Mouse (Mus musculus) forebrain, embryonic 12.5 days (tissue): ENCODE results near the gene Lin54. TPM values are rescaled to one million over a fixed set of nuclear protein-coding genes. Genes with fewer than 3 reads are reported as not detected.

Source experiments
- ATAC-seq: fragments of 200-750 bp; cut with Nextera tagmentation; 2 replicates; pipeline ENCODE4 v1.8.0; 2017; ENCODE audit warnings: moderate TSS enrichment; ENCODE audit not compliant: low FRiP score
- H3K27ac ChIP-seq: fragments of 300-500 bp; sonication (generic); 2 replicates; pipeline ENCODE4 v1.5.1; 2016; ENCODE audit warnings: mild to moderate bottlenecking
- H3K27me3 ChIP-seq: fragments of 300-500 bp; sonication (generic); 2 replicates; pipeline ENCODE4 v1.6.1; 2016; ENCODE audit warnings: mild to moderate bottlenecking
- H3K36me3 ChIP-seq: fragments of 300-500 bp; sonication (generic); replicated peaks from 2 replicates; pipeline ENCODE4 v1.6.1; 2016; ENCODE audit warnings: mild to moderate bottlenecking
- H3K4me1 ChIP-seq: fragments of 300-500 bp; sonication (generic); 2 replicates; pipeline ENCODE4 v1.6.1; 2016
- H3K4me2 ChIP-seq: fragments of 300-500 bp; sonication (generic); 2 replicates; pipeline ENCODE4 v1.6.1; 2016; ENCODE audit warnings: mild to moderate bottlenecking, moderate library complexity
- H3K4me3 ChIP-seq: fragments of 300-500 bp; sonication (generic); replicated peaks from 2 replicates; pipeline ENCODE4 v1.5.1; 2016; ENCODE audit warnings: mild to moderate bottlenecking
- H3K9ac ChIP-seq: fragments of 300-500 bp; sonication (generic); 2 replicates; pipeline ENCODE4 v1.6.1; 2016; ENCODE audit warnings: mild to moderate bottlenecking
- H3K9me3 ChIP-seq: fragments of 300-500 bp; sonication (generic); 2 replicates; pipeline ENCODE4 v1.6.1; 2016
- WGBS: fragments of 180-500 bp; shearing (Covaris S2); methylation state at CpG from one replicate; pipeline ENCODE4 v1.1.7; 2016; 5-methylcytosine and 5-hydroxymethylcytosine counted together
- polyA plus RNA-seq: library from polyadenylated mRNA; unstranded; fragments of >200 nt; fragmentation: Nextera tagmentation; extraction: Ambion mirVana; gene quantifications from 2 replicates; pipeline ENCODE4 v1.2.1, GENCODE M21; 2016

The Lin54 gene
- 17.6 and 18.3 TPM in 2 replicates for polyA plus RNA-seq

DNA sequence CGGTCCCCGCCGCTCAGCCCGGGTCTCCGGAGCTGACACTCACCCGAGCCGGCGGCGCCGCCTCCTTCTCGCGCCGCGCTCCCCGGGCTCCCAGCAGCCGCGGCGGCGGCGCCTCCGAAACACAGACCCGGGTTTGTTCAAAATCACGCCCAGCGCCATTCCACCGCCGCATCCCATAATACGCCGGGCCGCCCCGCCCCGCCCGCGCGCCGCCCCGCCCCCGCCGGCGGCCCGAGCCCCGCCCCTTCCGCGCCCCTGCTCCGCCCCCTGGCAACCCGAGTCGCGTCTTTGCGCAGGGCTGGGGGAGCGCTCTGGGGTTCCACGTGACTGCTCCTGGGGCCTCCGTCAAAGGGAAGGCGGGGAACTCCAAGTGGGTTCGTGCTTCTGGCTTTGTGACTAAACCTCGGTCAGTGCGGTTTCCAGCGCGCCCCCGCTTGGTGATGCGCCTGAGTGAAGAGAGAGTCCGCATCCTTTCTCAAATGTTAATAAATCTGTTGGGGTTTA lies at the start of gene Lin54:
Lin54 (minus strand) TSS at position 182 of the 504 bp plus-strand sequence.
- ATAC-seq, result peak; percentile 95
- under 1% methylated on average over 51 of the region's 60 CpGs for WGBS
- peak within 1 kb of the TSS; percentile 82 for H3K27ac ChIP-seq
- H3K4me2 ChIP-seq, result peak within 1 kb of the TSS; percentile 88
- H3K9me3 ChIP-seq, result no peaks in the 10 kb centered on the region
- H3K36me3 ChIP-seq, result no peaks in the 10 kb centered on the region
- H3K4me3 ChIP-seq, result peak within 1 kb of the TSS; percentile 73
- H3K27me3 ChIP-seq, result no peaks in the 10 kb centered on the region
- H3K4me1 ChIP-seq, result peaks cover 21% of the 10 kb centered on the region
- peak within 1 kb of the TSS; percentile 65 for H3K9ac ChIP-seq

GRCm38 (mm10) chr5:100550151-100550550 lies 49.7 kb upstream of the Lin54 start:
- H3K36me3 ChIP-seq, result peaks cover 41% of the 10 kb centered on the region
- ATAC-seq, result no peak
- no peak overlapping the region for H3K4me2 ChIP-seq
- no peaks in the 10 kb centered on the region for H3K4me1 ChIP-seq
- no peak overlapping the region for H3K9ac ChIP-seq
- H3K9me3 ChIP-seq, result no peaks in the 10 kb centered on the region
- no peaks in the 10 kb centered on the region for H3K27me3 ChIP-seq
- WGBS, result 90% methylated on average over 1 of the region's 1 CpGs
- no peak overlapping the region for H3K4me3 ChIP-seq
- H3K27ac ChIP-seq, result no peak overlapping the region

GRCm38 (mm10) chr5:100549311-100549710 lies 48.9 kb upstream of the Lin54 start:
- no peaks in the 10 kb centered on the region for H3K9me3 ChIP-seq
- no peaks in the 10 kb centered on the region for H3K4me1 ChIP-seq
- H3K36me3 ChIP-seq, result peaks cover 49% of the 10 kb centered on the region
- no peaks in the 10 kb centered on the region for H3K27me3 ChIP-seq
- WGBS, result 96% methylated on average over 4 of the region's 4 CpGs
- ATAC-seq, result no peak
- H3K4me2 ChIP-seq, result no peak overlapping the region
- H3K27ac ChIP-seq, result no peak overlapping the region
- no peak overlapping the region for H3K9ac ChIP-seq
- H3K4me3 ChIP-seq, result no peak overlapping the region

DNA sequence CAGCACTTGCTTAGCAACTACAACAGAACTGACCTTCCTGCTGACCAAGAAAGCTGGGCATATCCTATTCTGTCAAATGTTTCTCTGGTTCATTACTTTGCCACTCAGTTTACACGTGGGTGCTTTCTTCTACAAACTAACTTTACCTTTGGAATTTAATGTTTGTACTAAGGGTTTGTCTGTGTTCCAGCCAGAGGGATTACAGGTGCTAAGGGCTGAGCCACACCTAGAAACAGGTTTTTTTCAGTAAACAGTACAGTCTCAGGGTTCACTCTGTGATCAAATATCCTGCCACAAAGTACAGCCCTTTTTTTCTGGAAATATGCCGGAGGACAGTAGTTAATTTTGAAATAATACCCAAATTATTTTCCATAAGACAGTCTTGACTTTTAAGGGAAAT lies 47.8 kb upstream of the Lin54 start:
- Histone ChIP-seq H3K27me3 (no peaks in the 10 kb centered on the region), H3K9me3 (no peaks in the 10 kb centered on the region), H3K27ac (no peak overlapping the region), H3K4me3 (no peak overlapping the region), H3K4me2 (no peak overlapping the region), H3K36me3 (peaks cover 58% of the 10 kb centered on the region), H3K4me1 (no peaks in the 10 kb centered on the region), H3K9ac (no peak overlapping the region)
- no peak for ATAC-seq
- whole genome bisulfite sequencing, result 93% methylated on average over 2 of the region's 2 CpGs

GRCm38 (mm10) chr5:100546294-100547080 lies 46.0 kb upstream of the Lin54 start:
- Histone ChIP-seq H3K36me3 (peaks cover 74% of the 10 kb centered on the region), H3K4me1 (no peaks in the 10 kb centered on the region), H3K27ac (no peak overlapping the region), H3K27me3 (no peaks in the 10 kb centered on the region), H3K9ac (no peak overlapping the region), H3K4me2 (no peak overlapping the region), H3K4me3 (no peak overlapping the region), H3K9me3 (no peaks in the 10 kb centered on the region)
- WGBS, result 87% methylated on average over 6 of the region's 6 CpGs
- ATAC-seq, result no peak

- Histone ChIP-seq H3K27me3 (no peaks in the 10 kb centered on the region), H3K9ac (no peak overlapping the region), H3K4me2 (no peak overlapping the region), H3K4me3 (no peak overlapping the region), H3K4me1 (no peaks in the 10 kb centered on the region), H3K27ac (no peak overlapping the region), H3K36me3 (peaks cover 57% of the 10 kb centered on the region), H3K9me3 (no peaks in the 10 kb centered on the region)
- 95% methylated on average over 3 of the region's 3 CpGs for WGBS
- no peak for ATAC-seq
These were observed 36.2 kb upstream of the Lin54 start for GRCm38 (mm10) chr5:100536638-100537037.

DNA sequence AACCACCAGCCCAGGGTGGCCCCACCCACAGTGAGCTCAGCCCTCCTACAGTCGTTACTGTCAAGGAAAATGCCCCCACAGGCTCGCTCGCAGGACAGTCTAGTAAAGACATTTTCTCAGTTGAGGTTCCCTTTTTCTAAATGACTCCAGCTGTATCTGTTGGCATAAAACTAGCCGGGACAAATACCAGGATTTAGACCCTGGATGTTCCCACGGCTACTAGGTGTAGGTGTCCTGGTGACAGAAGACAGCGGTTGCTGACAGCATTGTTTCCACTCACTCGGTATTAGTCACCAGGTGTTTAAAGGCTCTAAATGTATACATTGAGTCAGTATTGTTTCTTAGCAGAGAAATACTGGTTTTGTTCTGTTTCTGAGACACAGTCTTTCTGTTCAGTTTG lies 35.4 kb upstream of the Lin54 start:
- Histone ChIP-seq H3K4me2 (no peak overlapping the region), H3K4me3 (no peak overlapping the region), H3K4me1 (no peaks in the 10 kb centered on the region), H3K27ac (no peak overlapping the region), H3K27me3 (no peaks in the 10 kb centered on the region), H3K9ac (no peak overlapping the region), H3K36me3 (peaks cover 61% of the 10 kb centered on the region), H3K9me3 (no peaks in the 10 kb centered on the region)
- WGBS, result 89% methylated on average over 7 of the region's 7 CpGs
- ATAC-seq, result no peak

DNA sequence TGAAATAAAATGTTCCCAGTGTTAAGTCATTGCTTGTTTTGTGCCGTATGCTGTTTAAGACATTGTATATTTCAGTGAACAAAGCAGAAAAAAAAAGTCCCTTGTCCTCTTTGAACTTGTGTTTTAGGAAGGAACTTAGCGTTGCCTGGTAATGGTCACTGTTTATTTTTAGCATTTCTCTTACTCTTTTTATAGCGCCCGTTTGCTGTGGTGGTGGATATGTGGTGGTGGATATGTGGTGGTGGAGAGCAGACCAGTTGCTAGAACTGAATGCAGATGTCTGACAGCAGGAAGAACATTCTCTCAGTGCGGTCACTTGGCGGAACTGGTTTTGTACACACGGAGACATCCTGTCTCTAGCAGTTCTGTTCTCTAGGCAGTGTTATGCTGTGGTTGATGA lies 25.7 kb upstream of the Lin54 start:
- H3K36me3 ChIP-seq, result peaks cover 25% of the 10 kb centered on the region
- WGBS, result 92% methylated on average over 7 of the region's 7 CpGs
- no peak overlapping the region for H3K9ac ChIP-seq
- H3K27ac ChIP-seq, result no peak overlapping the region
- H3K27me3 ChIP-seq, result no peaks in the 10 kb centered on the region
- H3K4me3 ChIP-seq, result no peak overlapping the region
- ATAC-seq, result no peak
- no peaks in the 10 kb centered on the region for H3K9me3 ChIP-seq
- H3K4me1 ChIP-seq, result no peaks in the 10 kb centered on the region
- H3K4me2 ChIP-seq, result no peak overlapping the region

DNA sequence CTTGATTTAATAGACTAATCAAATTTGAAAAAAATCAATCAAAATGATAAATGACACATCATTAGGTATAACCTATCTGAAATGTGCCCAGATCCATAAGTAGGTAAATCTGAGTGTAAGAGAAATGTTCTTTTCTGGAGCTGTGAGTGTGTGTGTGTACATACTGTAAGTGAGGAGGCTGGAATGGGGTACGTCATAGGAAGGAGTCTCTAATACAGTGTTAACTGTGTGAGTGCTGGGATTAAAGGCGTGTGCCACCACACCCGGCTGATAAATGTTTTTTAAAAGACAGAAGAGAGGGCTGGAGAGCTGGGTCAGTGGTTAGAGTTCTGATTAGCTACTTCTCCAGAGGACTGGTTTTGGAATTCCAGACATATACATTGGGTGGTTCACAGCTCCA lies 25.2 kb upstream of the Lin54 start:
- 84% methylated on average over 3 of the region's 3 CpGs for WGBS
- H3K4me2 ChIP-seq, result no peak overlapping the region
- no peak overlapping the region for H3K9ac ChIP-seq
- H3K9me3 ChIP-seq, result no peaks in the 10 kb centered on the region
- no peak for ATAC-seq
- H3K27ac ChIP-seq, result no peak overlapping the region
- peaks cover 19% of the 10 kb centered on the region for H3K36me3 ChIP-seq
- H3K27me3 ChIP-seq, result no peaks in the 10 kb centered on the region
- H3K4me1 ChIP-seq, result no peaks in the 10 kb centered on the region
- H3K4me3 ChIP-seq, result no peak overlapping the region

- Histone ChIP-seq H3K27me3 (no peaks in the 10 kb centered on the region), H3K9ac (no peak overlapping the region), H3K4me1 (peaks cover 7% of the 10 kb centered on the region), H3K4me2 (no peak overlapping the region), H3K4me3 (no peak overlapping the region), H3K27ac (no peak overlapping the region), H3K36me3 (peaks cover 12% of the 10 kb centered on the region), H3K9me3 (no peaks in the 10 kb centered on the region)
- no peak for ATAC-seq
- 95% methylated on average over 9 of the region's 9 CpGs for WGBS
These were observed 24.5 kb upstream of the Lin54 start for GRCm38 (mm10) chr5:100524921-100525320.

- no peak for ATAC-seq
- Histone ChIP-seq H3K4me2 (no peak overlapping the region), H3K9me3 (no peaks in the 10 kb centered on the region), H3K9ac (no peak overlapping the region), H3K4me1 (peaks cover 14% of the 10 kb centered on the region), H3K4me3 (no peak overlapping the region), H3K27ac (no peak overlapping the region), H3K36me3 (no peaks in the 10 kb centered on the region; the same call in 1 of the 2 replicates), H3K27me3 (no peaks in the 10 kb centered on the region)
- WGBS, result 82% methylated on average over 1 of the region's 1 CpGs
These were observed 22.9 kb upstream of the Lin54 start for GRCm38 (mm10) chr5:100523331-100523730.

- WGBS, result 94% methylated on average over 2 of the region's 2 CpGs
- Histone ChIP-seq H3K4me3 (no peak overlapping the region), H3K4me1 (peaks cover 18% of the 10 kb centered on the region), H3K9me3 (no peaks in the 10 kb centered on the region), H3K27ac (no peak overlapping the region), H3K27me3 (0 out of 2 replicates have a peak, but pooled peaks cover 2% of the 10 kb centered on the region), H3K36me3 (no peaks in the 10 kb centered on the region; the same call in 1 of the 2 replicates), H3K4me2 (0 out of 2 replicates have a peak overlapping the region, but pooled peaks have one; percentile 1), H3K9ac (no peak overlapping the region)
- ATAC-seq, result no peak
These were observed 19.8 kb upstream of the Lin54 start for GRCm38 (mm10) chr5:100520223-100520622.

DNA sequence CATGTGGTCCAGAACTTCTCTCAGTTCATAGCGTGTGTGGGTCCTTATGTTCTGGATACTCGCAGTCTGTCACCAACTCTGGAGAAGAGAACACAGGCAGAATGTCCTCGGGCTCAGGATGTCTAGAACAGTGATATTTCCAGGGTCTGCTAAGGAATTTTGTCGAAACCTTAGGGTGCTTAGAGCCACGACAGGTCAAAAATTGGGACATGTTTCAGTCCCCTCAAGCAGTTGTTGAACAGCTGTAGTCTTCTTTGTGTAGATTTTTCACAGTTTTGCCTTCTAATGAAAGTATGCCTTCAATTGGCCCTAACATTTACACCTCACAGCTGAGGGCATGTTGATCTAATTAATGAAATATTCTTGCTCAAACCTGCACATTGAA lies 18.6 kb upstream of the Lin54 start:
- peak; percentile 6; the same call in 1 of the 2 replicates for ATAC-seq
- 0 out of 2 replicates have a peak, but pooled peaks cover 5% of the 10 kb centered on the region for H3K27me3 ChIP-seq
- no peak overlapping the region for H3K27ac ChIP-seq
- peak overlapping the region; percentile 88 for H3K4me3 ChIP-seq
- H3K4me1 ChIP-seq, result peaks cover 18% of the 10 kb centered on the region
- peak overlapping the region; percentile 64 for H3K4me2 ChIP-seq
- no peaks in the 10 kb centered on the region; the same call in 1 of the 2 replicates for H3K36me3 ChIP-seq
- no peaks in the 10 kb centered on the region for H3K9me3 ChIP-seq
- WGBS, result 12% methylated on average over 5 of the region's 5 CpGs
- H3K9ac ChIP-seq, result peak overlapping the region; percentile 85
